Mouse (Mus musculus): ENCODE data around the gene Eif4g2. TPM values are rescaled to one million over a fixed set of nuclear protein-coding genes. Genes with fewer than 3 reads are reported as not detected.

The Eif4g2 gene
- total RNA-seq (2023), result 100 to 1,000 TPM; 820 to 832 TPM

DNA sequence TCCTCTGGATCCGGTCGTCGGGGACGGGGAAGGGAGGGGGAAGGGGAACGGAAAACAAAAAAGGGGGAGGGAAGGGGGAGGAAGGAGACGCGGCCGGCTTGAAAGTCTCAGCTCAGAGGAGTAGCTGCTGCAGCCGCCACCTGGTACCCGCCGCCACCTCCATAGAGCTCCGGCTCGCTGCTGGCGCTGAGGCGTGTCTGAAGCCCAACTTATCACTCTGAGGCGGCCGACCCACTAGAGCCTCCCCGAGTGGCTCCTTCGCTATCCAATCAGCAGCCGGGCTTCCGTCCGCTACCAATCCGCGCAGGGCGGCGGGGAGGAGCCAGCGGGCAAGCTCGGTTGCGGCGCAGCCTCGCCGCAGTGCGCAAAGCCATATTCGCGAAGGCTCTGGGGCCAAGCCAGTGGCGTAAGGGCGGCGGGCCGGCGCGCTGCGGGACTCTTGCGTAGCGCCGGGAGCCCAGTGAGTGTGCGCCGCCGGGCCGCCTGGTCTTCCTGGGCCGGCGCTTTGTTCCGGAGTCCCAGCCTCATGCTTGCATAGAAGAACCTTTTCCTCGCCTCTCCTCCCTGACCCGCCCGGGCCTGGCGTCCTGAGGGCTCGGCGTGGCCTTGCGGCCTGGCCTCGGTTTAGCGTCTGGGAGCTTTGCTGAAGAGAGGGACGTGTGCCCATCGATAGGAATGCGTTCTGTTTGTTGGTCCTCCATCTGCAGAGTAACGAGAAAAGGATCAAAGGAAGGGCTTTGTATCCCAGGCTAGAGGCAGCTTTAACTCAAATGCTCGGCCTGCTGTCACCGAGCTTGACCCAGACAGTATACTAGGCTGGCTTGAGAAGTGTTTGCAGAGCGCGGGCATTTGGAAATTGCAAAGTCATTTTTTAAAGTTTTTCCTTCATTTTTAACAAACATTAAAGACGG, at the start of gene Eif4g2:
TSS of gene Eif4g2 (minus strand) at position 209 of the 911 bp plus-strand sequence.

DNA sequence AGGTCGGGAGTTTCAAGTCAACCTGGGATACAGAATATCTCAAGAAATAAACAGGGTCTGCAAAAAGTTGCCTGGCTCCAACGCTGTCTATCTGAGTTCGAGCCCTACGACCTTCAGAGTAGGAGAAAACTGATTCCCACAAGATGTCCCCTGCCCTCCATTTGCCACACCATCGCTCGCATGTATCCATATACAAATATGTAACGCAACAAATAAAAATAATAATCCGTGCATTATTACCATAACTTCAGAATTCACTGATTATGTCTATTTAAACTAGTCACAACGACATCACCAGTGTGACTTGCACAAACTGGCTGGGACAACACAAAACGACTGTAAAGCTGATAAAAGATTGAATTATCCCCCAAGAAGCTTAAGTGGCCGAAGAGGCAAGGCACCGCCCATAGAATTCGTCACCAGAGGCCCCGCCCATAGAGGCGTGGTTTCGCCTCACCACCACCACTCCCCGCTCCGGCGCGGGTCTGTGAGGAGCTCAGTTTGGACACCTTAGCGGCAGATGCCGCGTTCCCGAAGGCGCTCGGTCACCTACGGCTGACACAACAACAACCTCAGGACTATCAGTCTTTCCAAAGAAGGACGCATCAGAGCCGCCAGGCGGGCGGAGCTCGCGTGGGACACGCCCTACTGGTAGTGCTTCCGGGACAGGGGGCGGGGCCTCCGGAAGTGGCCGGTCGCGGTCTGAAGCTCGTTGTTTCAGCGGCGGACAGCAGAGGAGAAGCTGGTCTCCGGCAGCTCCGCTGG, 54.4 kb downstream of the Eif4g2 start, which contains the start of gene Ctr9:
TSS of gene Ctr9 (plus strand) at position 671 of the 765 bp plus-strand sequence.

Other genes with a start within 250 kb of the Eif4g2 start
- gene Rnf141, start 238.6 kb downstream of the Eif4g2 start, total RNA-seq (2023), result 10 to 100 TPM; 78.2 to 79.3 TPM
- gene Lyve1, start 219.8 kb downstream of the Eif4g2 start, total RNA-seq (2023), result 1 to 10 TPM; 5.1 to 5.3 TPM
- gene Mrvi1, start 100.6 kb downstream of the Eif4g2 start, total RNA-seq (2023), result 1 to 10 TPM; 1.5 to 2.5 TPM
- gene Ctr9, start 54.1 kb downstream of the Eif4g2 start, total RNA-seq (2023), result 10 to 100 TPM; 35.4 to 41.6 TPM